In the genomic region with DNA sequence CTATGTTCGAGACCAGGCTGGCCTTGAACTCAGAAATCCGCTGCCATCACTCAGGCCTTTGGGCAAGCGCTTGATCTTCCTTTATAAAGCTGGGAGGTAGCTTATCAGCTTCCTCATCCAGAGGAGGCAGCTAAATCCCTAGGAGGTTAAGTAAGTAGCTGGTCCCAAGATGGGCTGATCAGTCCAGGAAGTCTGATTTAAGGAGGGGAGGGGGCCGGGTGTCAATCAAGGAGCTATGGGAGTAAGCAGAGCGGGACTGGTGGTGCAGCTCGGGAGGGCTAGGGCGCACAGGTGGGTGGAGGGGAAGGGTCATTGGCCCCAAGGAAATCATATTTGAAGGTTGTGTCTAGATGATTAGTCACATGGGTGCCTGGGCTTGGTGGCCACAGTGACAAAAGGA, we compare ENCODE assay signal across 15 mouse cellular contexts. TPM values are rescaled to one million over a fixed set of nuclear protein-coding genes. Genes with fewer than 3 reads are reported as not detected.
DNase-seq lines count a peak whose midpoint lies in the region; ATAC-seq and TF ChIP-seq lines count a peak whose summit lies in the region.
"Had no signal": no experiment of that assay in that cellular context is flagged by ENCODE, and none has a peak within 500 bp of the region (broad histone marks: within the 10 kb centered on the region; RNA-seq: fewer than 3 reads in every experiment).

No protein-coding gene starts in this region.

- no peak overlapping the region for H3K4me2 ChIP-seq in heart, embryonic 11.5 days
- H3K4me2 ChIP-seq in midbrain, embryonic 12.5 days (replicated peaks) = no peak overlapping the region
- H3K4me2 ChIP-seq in midbrain, embryonic 11.5 days = no peak overlapping the region
- H3K4me2 ChIP-seq in intestine, embryonic 14.5 days (ENCODE audit: low read length) = no peak overlapping the region
- H3K4me2 ChIP-seq in stomach, postnatal 0 days (replicated peaks; ENCODE audit: low read depth) = no peak overlapping the region
- H3K4me2 ChIP-seq: kidney, embryonic 15.5 days had no signal

- no peak for TF ChIP-seq EP300 in stomach, postnatal 0 days (optimal IDR thresholded peaks at IDR 0.05)

- H3K27me3 ChIP-seq in heart, embryonic 11.5 days (ENCODE audit: control insufficient read depth, insufficient read depth, low read length) = no peaks in the 10 kb centered on the region
- no peaks in the 10 kb centered on the region for H3K27me3 ChIP-seq in midbrain, embryonic 12.5 days
- H3K27me3 ChIP-seq in midbrain, embryonic 11.5 days (ENCODE audit: control insufficient read depth, insufficient read depth, low read length) = no peaks in the 10 kb centered on the region
- no peaks in the 10 kb centered on the region for H3K27me3 ChIP-seq in intestine, embryonic 14.5 days (replicated peaks; ENCODE audit: control insufficient read depth, insufficient read depth, low read length)
- no peaks in the 10 kb centered on the region for H3K27me3 ChIP-seq in stomach, postnatal 0 days (ENCODE audit: control insufficient read depth, insufficient read depth, low read length)
- H3K27me3 ChIP-seq: kidney, embryonic 15.5 days had no signal

- DNase-seq in heart, adult 8-10 months (ENCODE audit: low spot score) = no peak
- no peak for DNase-seq in midbrain, embryonic 11.5 days (ENCODE audit: low spot score, missing footprints)
- DNase-seq in intestine, embryonic 14.5 days (ENCODE audit: low spot score) = no peak
- no peak for DNase-seq in stomach, postnatal 0 days (ENCODE audit: low spot score)
- DNase-seq in cerebellum, adult 11 months = no peak
- DNase-seq in kidney, adult 9 months = no peak
- DNase-seq: cerebellum, adult 11-12 months; embryo, embryonic 11 days; heart, adult 2 months; right cerebral cortex, postnatal 14 days had no signal

- no peak overlapping the region for H3K9ac ChIP-seq in heart, embryonic 11.5 days (ENCODE audit: low read depth, low read length)
- no peak overlapping the region; the same call in 1 of the 2 replicates for H3K9ac ChIP-seq in midbrain, embryonic 12.5 days (replicated peaks)
- no peak overlapping the region for H3K9ac ChIP-seq in midbrain, embryonic 11.5 days (ENCODE audit: low read length)
- H3K9ac ChIP-seq in intestine, embryonic 14.5 days (ENCODE audit: low read length) = no peak overlapping the region
- H3K9ac ChIP-seq in stomach, postnatal 0 days (ENCODE audit: low read length) = no peak overlapping the region
- H3K9ac ChIP-seq: kidney, embryonic 15.5 days had no signal

- H3K27ac ChIP-seq in heart, embryonic 11.5 days (ENCODE audit: low read depth, low read length) = peak overlapping the region; percentile 35; the same call in 1 of the 2 replicates
- H3K27ac ChIP-seq in midbrain, embryonic 12.5 days (replicated peaks) = peak overlapping the region; percentile 69; the same call in 1 of the 2 replicates
- no peak overlapping the region for H3K27ac ChIP-seq in midbrain, embryonic 11.5 days (ENCODE audit: low read depth, low read length)
- peak overlapping the region; percentile 75 for H3K27ac ChIP-seq in intestine, embryonic 14.5 days (ENCODE audit: low read depth)
- peak overlapping the region; percentile 89 for H3K27ac ChIP-seq in stomach, postnatal 0 days (replicated peaks)
- H3K27ac ChIP-seq: heart, adult 2 months had no signal

- no peak for TF ChIP-seq CTCF in stomach, postnatal 0 days (IDR thresholded peaks at IDR 0.05; ENCODE audit: low read depth)

- WGBS in heart, embryonic 11.5 days (ENCODE audit: insufficient replicate concordance) = 60% methylated on average over 7 of the region's 7 CpGs
- 62% methylated on average over 7 of the region's 7 CpGs for WGBS in midbrain, embryonic 12.5 days
- WGBS in midbrain, embryonic 11.5 days = 62% methylated on average over 7 of the region's 7 CpGs
- WGBS in intestine, embryonic 14.5 days = 59% methylated on average over 7 of the region's 7 CpGs
- 67% methylated on average over 7 of the region's 7 CpGs for WGBS in stomach, postnatal 0 days

- peaks cover 5% of the 10 kb centered on the region; the same call in 1 of the 2 replicates for H3K36me3 ChIP-seq in heart, embryonic 11.5 days (ENCODE audit: control insufficient read depth, insufficient read depth, low read length)
- peaks cover 30% of the 10 kb centered on the region for H3K36me3 ChIP-seq in midbrain, embryonic 12.5 days
- no peaks in the 10 kb centered on the region for H3K36me3 ChIP-seq in midbrain, embryonic 11.5 days (ENCODE audit: control insufficient read depth, insufficient read depth, low read length)
- peaks cover 43% of the 10 kb centered on the region for H3K36me3 ChIP-seq in intestine, embryonic 14.5 days (ENCODE audit: control insufficient read depth, insufficient read depth, low read length)
- H3K36me3 ChIP-seq in stomach, postnatal 0 days (ENCODE audit: control insufficient read depth, insufficient read depth, low read length) = peaks cover 6% of the 10 kb centered on the region; the same call in 1 of the 2 replicates

- no peaks in the 10 kb centered on the region for H3K9me3 ChIP-seq in heart, embryonic 11.5 days (replicated peaks; ENCODE audit: control insufficient read depth, low read length)
- H3K9me3 ChIP-seq in midbrain, embryonic 12.5 days = no peaks in the 10 kb centered on the region
- H3K9me3 ChIP-seq in midbrain, embryonic 11.5 days (ENCODE audit: control insufficient read depth, low read length) = no peaks in the 10 kb centered on the region
- no peaks in the 10 kb centered on the region for H3K9me3 ChIP-seq in intestine, embryonic 14.5 days (ENCODE audit: control insufficient read depth, low read length)
- no peaks in the 10 kb centered on the region for H3K9me3 ChIP-seq in stomach, postnatal 0 days (ENCODE audit: control insufficient read depth, low read length)
- H3K9me3 ChIP-seq: kidney, embryonic 15.5 days had no signal

- peaks cover 28% of the 10 kb centered on the region for H3K4me1 ChIP-seq in heart, embryonic 11.5 days (ENCODE audit: control insufficient read depth, insufficient read depth, low read length)
- H3K4me1 ChIP-seq in midbrain, embryonic 12.5 days = peaks cover 59% of the 10 kb centered on the region
- H3K4me1 ChIP-seq in midbrain, embryonic 11.5 days (ENCODE audit: control insufficient read depth, insufficient read depth, low read length) = peaks cover 51% of the 10 kb centered on the region
- H3K4me1 ChIP-seq in intestine, embryonic 14.5 days (replicated peaks; ENCODE audit: control insufficient read depth, insufficient read depth, low read length) = peaks cover 29% of the 10 kb centered on the region
- H3K4me1 ChIP-seq in stomach, postnatal 0 days (replicated peaks; ENCODE audit: control insufficient read depth, insufficient read depth) = peaks cover 10% of the 10 kb centered on the region; the same call in 1 of the 2 replicates

- no peak overlapping the region for H3K4me3 ChIP-seq in heart, embryonic 11.5 days (ENCODE audit: low read depth, low read length)
- no peak overlapping the region for H3K4me3 ChIP-seq in midbrain, embryonic 12.5 days
- H3K4me3 ChIP-seq in midbrain, embryonic 11.5 days (ENCODE audit: low read depth, low read length) = no peak overlapping the region
- no peak overlapping the region for H3K4me3 ChIP-seq in intestine, embryonic 14.5 days (ENCODE audit: low read depth, low read length)
- no peak overlapping the region for H3K4me3 ChIP-seq in stomach, postnatal 0 days (ENCODE audit: low read depth, low read length)
- H3K4me3 ChIP-seq: heart, adult 2 months; kidney, embryonic 15.5 days; myocyte had no signal

- no peak for ATAC-seq in heart, embryonic 11.5 days (replicated peaks; ENCODE audit: insufficient number of reproducible peaks, low FRiP score, low TSS enrichment)
- ATAC-seq in midbrain, embryonic 12.5 days (ENCODE audit: low FRiP score, low read depth) = no peak
- no peak for ATAC-seq in midbrain, embryonic 11.5 days (ENCODE audit: low FRiP score)
- ATAC-seq in intestine, embryonic 14.5 days (replicated peaks; ENCODE audit: low FRiP score, low TSS enrichment, low read depth) = no peak
- ATAC-seq in stomach, postnatal 0 days (ENCODE audit: low FRiP score, low TSS enrichment) = no peak

RNA-seq across cellular contexts. Expression of a gene that starts 35.8 kb away (rescaled TPM):
- polyA plus RNA-seq in heart, embryonic 11.5 days (2014; fragmentation: Nextera tagmentation; extraction: Ambion mirVana) = 15.6 and 21.1 TPM in 2 replicates
- 10 to 100 TPM; 10.2 to 12.7 (median 10.5) TPM for total RNA-seq in heart, adult 8-10 months (2022)
- polyA plus RNA-seq in midbrain, embryonic 12.5 days (2016; fragmentation: Nextera tagmentation; extraction: Ambion mirVana) = 34.5 and 35.3 TPM in 2 replicates
- 24.6 and 27.5 TPM in 2 replicates for polyA plus RNA-seq in midbrain, embryonic 11.5 days (2014; fragmentation: Nextera tagmentation; extraction: Ambion mirVana)
- polyA plus RNA-seq in intestine, embryonic 14.5 days (2014; fragmentation: Nextera tagmentation; extraction: Ambion mirVana) = 30.3 and 32.4 TPM in 2 replicates
- 14.6 and 17.9 TPM in 2 replicates for polyA plus RNA-seq in stomach, postnatal 0 days (2015; fragmentation: Nextera tagmentation; extraction: Ambion mirVana)

RNA-seq across cellular contexts. Expression of a gene that starts 54.1 kb away (rescaled TPM):
- polyA plus RNA-seq in heart, embryonic 11.5 days (2014; fragmentation: Nextera tagmentation; extraction: Ambion mirVana) = 28.2 and 34.6 TPM in 2 replicates
- total RNA-seq in heart, adult 8-10 months (2022) = 1 to 10 TPM; 1.7 to 2.2 (median 1.9) TPM
- 7.6 and 11.7 TPM in 2 replicates for polyA plus RNA-seq in midbrain, embryonic 12.5 days (2016; fragmentation: Nextera tagmentation; extraction: Ambion mirVana)
- polyA plus RNA-seq in midbrain, embryonic 11.5 days (2014; fragmentation: Nextera tagmentation; extraction: Ambion mirVana) = 24.7 and 25.7 TPM in 2 replicates
- 31.7 and 34.1 TPM in 2 replicates for polyA plus RNA-seq in intestine, embryonic 14.5 days (2014; fragmentation: Nextera tagmentation; extraction: Ambion mirVana)
- 6.2 and 6.3 TPM in 2 replicates for polyA plus RNA-seq in stomach, postnatal 0 days (2015; fragmentation: Nextera tagmentation; extraction: Ambion mirVana)
- total RNA-seq: MEL had no signal
